Mouse (Mus musculus) bone marrow macrophage, adult 2 months (primary cell): ENCODE measurements around the gene Cntn6. TPM values are rescaled to one million over a fixed set of nuclear protein-coding genes. Genes with fewer than 3 reads are reported as not detected.

Source experiments
- H3K27ac ChIP-seq: 2 replicates; pipeline ENCODE4 v1.5.1; 2012; ENCODE audit warnings: low read depth, low read length; ENCODE audit not compliant: insufficient read depth
- H3K4me1 ChIP-seq: 2 replicates; pipeline ENCODE4 v1.6.1; 2012; ENCODE audit warnings: low read length; ENCODE audit not compliant: control insufficient read depth, insufficient read depth
- H3K4me3 ChIP-seq: 2 replicates; pipeline ENCODE4 v1.5.1; 2012; ENCODE audit warnings: mild to moderate bottlenecking, low read length, moderate library complexity; ENCODE audit not compliant: insufficient read depth
- CTCF ChIP-seq: IDR thresholded peaks from 2 replicates; pipeline ENCODE4 v1.5.1; 2012; ENCODE audit warnings: low read depth, mild to moderate bottlenecking, low read length, moderate library complexity
- POLR2A ChIP-seq: IDR thresholded peaks from 2 replicates; pipeline ENCODE4 v1.6.1; 2012; ENCODE audit warnings: mild to moderate bottlenecking, low read depth, low read length, borderline replicate concordance
- polyA plus RNA-seq: library from polyadenylated mRNA; stranded (reverse); fragments of >200 nt; gene quantifications from 2 replicates; pipeline ENCODE4 v1.2.4, GENCODE M21; 2012; ENCODE audit not compliant: missing spikeins, insufficient read depth, insufficient read length

The Cntn6 gene
- polyA plus RNA-seq = not detected in 2 replicates

GRCm38 (mm10) chr6:104492490-104493431, at the start of gene Cntn6:
Gene Cntn6 (plus strand): TSS chr6:104492790.
- H3K4me1 ChIP-seq = no peaks in the 10 kb centered on the region
- TF ChIP-seq CTCF (no peak), POLR2A (no peak)
- H3K4me3 ChIP-seq = no peak within 1 kb of the TSS
- H3K27ac ChIP-seq = no peak within 1 kb of the TSS

GRCm38 (mm10) chr6:104443731-104444130, 48.9 kb upstream of the Cntn6 start:
- H3K4me1 ChIP-seq = no peaks in the 10 kb centered on the region
- H3K4me3 ChIP-seq = no peak overlapping the region
- TF ChIP-seq CTCF = no peak
- TF ChIP-seq POLR2A = no peak
- H3K27ac ChIP-seq = no peak overlapping the region

GRCm38 (mm10) chr6:104470706-104471105, 21.9 kb upstream of the Cntn6 start:
- H3K4me3 ChIP-seq = no peak overlapping the region
- no peak overlapping the region for H3K27ac ChIP-seq
- no peak for TF ChIP-seq CTCF
- TF ChIP-seq POLR2A = no peak
- no peaks in the 10 kb centered on the region for H3K4me1 ChIP-seq

- Histone ChIP-seq H3K4me1 (no peaks in the 10 kb centered on the region), H3K4me3 (no peak overlapping the region), H3K27ac (no peak overlapping the region)
- TF ChIP-seq CTCF (no peak), POLR2A (no peak)
These were observed 13.3 kb upstream of the Cntn6 start for GRCm38 (mm10) chr6:104479242-104479641.

GRCm38 (mm10) chr6:104493459-104493858, 869 bp downstream of the Cntn6 start:
- Histone ChIP-seq H3K27ac (no peak overlapping the region), H3K4me1 (no peaks in the 10 kb centered on the region), H3K4me3 (no peak overlapping the region)
- TF ChIP-seq CTCF (no peak), POLR2A (no peak)

- no peak for TF ChIP-seq POLR2A
- no peak for TF ChIP-seq CTCF
- no peak overlapping the region for H3K27ac ChIP-seq
These were observed 3.2 kb downstream of the Cntn6 start for GRCm38 (mm10) chr6:104495801-104496200.

GRCm38 (mm10) chr6:104563993-104564392, 71.4 kb downstream of the Cntn6 start:
- Histone ChIP-seq H3K4me3 (no peak overlapping the region), H3K27ac (no peak overlapping the region), H3K4me1 (no peaks in the 10 kb centered on the region)
- TF ChIP-seq CTCF (no peak), POLR2A (no peak)

More at GRCm38 (mm10) chr6:104495801-104496200, 3.2 kb downstream of the Cntn6 start:
- Histone ChIP-seq H3K4me1 (no peaks in the 10 kb centered on the region), H3K4me3 (no peak overlapping the region)

GRCm38 (mm10) chr6:104569564-104569963, 77.0 kb downstream of the Cntn6 start:
- Histone ChIP-seq H3K4me1 (no peaks in the 10 kb centered on the region), H3K27ac (no peak overlapping the region), H3K4me3 (no peak overlapping the region)
- no peak for TF ChIP-seq CTCF
- no peak for TF ChIP-seq POLR2A

- H3K27ac ChIP-seq = no peak overlapping the region
- TF ChIP-seq POLR2A (no peak), CTCF (no peak)
- H3K4me1 ChIP-seq = no peaks in the 10 kb centered on the region
- no peak overlapping the region for H3K4me3 ChIP-seq
These were observed 95.4 kb downstream of the Cntn6 start for GRCm38 (mm10) chr6:104588028-104588427.

GRCm38 (mm10) chr6:104600838-104601397, 108.3 kb downstream of the Cntn6 start:
- Histone ChIP-seq H3K27ac (no peak overlapping the region), H3K4me1 (no peaks in the 10 kb centered on the region), H3K4me3 (no peak overlapping the region)
- TF ChIP-seq CTCF (no peak), POLR2A (no peak)
